Mouse (Mus musculus) CH12.LX (cell line): ENCODE measurements around the gene Gcfc2. TPM values are rescaled to one million over a fixed set of nuclear protein-coding genes. Genes with fewer than 3 reads are reported as not detected.

Source experiments
- DNase-seq: peaks from one replicate; pipeline ENCODE4 v3.0.0-alpha.2; 2013; ENCODE audit errors: extremely low read depth
- H3K27ac ChIP-seq: 2 replicates; pipeline ENCODE4 v1.5.1; 2012; ENCODE audit warnings: low read depth, mild to moderate bottlenecking, control low read depth, moderate library complexity; ENCODE audit not compliant: insufficient read depth
- H3K27me3 ChIP-seq: replicated peaks from 2 replicates; pipeline ENCODE3; 2012; ENCODE audit warnings: inconsistent platforms
- H3K36me3 ChIP-seq, 2 experiments: replicated peaks in 1 of 2; 2 replicates each; pipeline versions ENCODE3 to v1.6.1; 2012; ENCODE audit warnings: inconsistent platforms in 1 of 2, low read length in 1 of 2, mild to moderate bottlenecking in 1 of 2, mixed read lengths in 1 of 2, moderate library complexity in 1 of 2; ENCODE audit not compliant: control insufficient read depth in 1 of 2, insufficient read depth in 1 of 2
- H3K4me1 ChIP-seq, 2 experiments: 2 replicates each; pipeline ENCODE4 v1.6.1; 2012; ENCODE audit warnings: inconsistent platforms in 1 of 2, moderate library complexity in 1 of 2; ENCODE audit not compliant: insufficient read depth in 2 of 2, control insufficient read depth in 1 of 2
- H3K4me2 ChIP-seq: 2 replicates; pipeline ENCODE4 v1.6.1; 2012; ENCODE audit warnings: low read depth, mild to moderate bottlenecking, control low read depth; ENCODE audit not compliant: poor library complexity, insufficient read depth, severe bottlenecking
- H3K4me3 ChIP-seq, 3 experiments: fragments of 150-350 bp in 1 of 3; sonication (generic) in 1 of 3; replicated peaks in 1 of 3; 2 replicates each; pipeline versions ENCODE3 to v1.5.1; 2011 to 2012; ENCODE audit warnings: low read depth in 2 of 3, low read length in 2 of 3, mild to moderate bottlenecking in 2 of 3, moderate library complexity in 2 of 3, control low read depth in 1 of 3, improper control_type of control experiment in 1 of 3, inconsistent platforms in 1 of 3, mixed read lengths in 1 of 3; ENCODE audit not compliant: poor library complexity in 1 of 3
- H3K79me2 ChIP-seq: replicated peaks from 2 replicates; pipeline ENCODE4 v1.6.1; 2012; ENCODE audit warnings: mild to moderate bottlenecking, moderate library complexity; ENCODE audit not compliant: control insufficient read depth, poor library complexity, insufficient read depth, severe bottlenecking; ENCODE audit errors: extremely low read depth
- H3K9ac ChIP-seq: 2 replicates; pipeline ENCODE4 v1.6.1; 2012; ENCODE audit warnings: low read depth, mild to moderate bottlenecking, control low read depth, moderate library complexity; ENCODE audit not compliant: insufficient read depth
- H3K9me3 ChIP-seq: replicated peaks from 2 replicates; pipeline ENCODE3; 2012; ENCODE audit warnings: low read length, inconsistent platforms, mixed read lengths
- BHLHE40 ChIP-seq: IDR thresholded peaks from 2 replicates; pipeline ENCODE4 v1.6.1; 2011; ENCODE audit warnings: mild to moderate bottlenecking, low read depth, low read length, improper control_type of control experiment
- CHD1 ChIP-seq: IDR thresholded peaks from 2 replicates; pipeline ENCODE4 v1.6.1; 2012; ENCODE audit warnings: low read depth, low read length, improper control_type of control experiment, inconsistent platforms
- CTCF ChIP-seq, 2 experiments: IDR thresholded peaks in 1 of 2; conservative IDR thresholded peaks in 1 of 2; 2 replicates each; pipeline ENCODE4 v1.5.1; 2011 to 2012; ENCODE audit warnings: low read depth in 2 of 2, low read length in 2 of 2, improper control_type of control experiment in 1 of 2, inconsistent platforms in 1 of 2, mild to moderate bottlenecking in 1 of 2, moderate library complexity in 1 of 2
- EP300 ChIP-seq: IDR thresholded peaks from 2 replicates; pipeline ENCODE4 v1.6.1; 2011; ENCODE audit warnings: low read length, improper control_type of control experiment
- ETS1 ChIP-seq: conservative IDR thresholded peaks from 2 replicates; pipeline ENCODE4 v1.6.1; 2012; ENCODE audit warnings: low read depth, mild to moderate bottlenecking, inconsistent platforms, low read length, improper control_type of control experiment, moderate library complexity
- GABPA ChIP-seq: IDR thresholded peaks from 2 replicates; pipeline ENCODE4 v1.6.1; 2012; ENCODE audit warnings: low read depth, low read length, improper control_type of control experiment, inconsistent platforms; ENCODE audit not compliant: insufficient replicate concordance
- IRF4 ChIP-seq: IDR thresholded peaks from 2 replicates; pipeline ENCODE4 v1.6.1; 2014; ENCODE audit warnings: low read depth, mild to moderate bottlenecking, inconsistent platforms, low read length, improper control_type of control experiment
- JUN ChIP-seq: IDR thresholded peaks from 2 replicates; pipeline ENCODE4 v1.6.1; 2011; ENCODE audit warnings: low read depth, mild to moderate bottlenecking, low read length, improper control_type of control experiment, moderate library complexity; ENCODE audit not compliant: insufficient read depth
- KAT2A ChIP-seq: IDR thresholded peaks from 2 replicates; pipeline ENCODE4 v1.6.1; 2012; ENCODE audit warnings: low read length, improper control_type of control experiment, inconsistent platforms; ENCODE audit not compliant: insufficient replicate concordance
- MAFK ChIP-seq: IDR thresholded peaks from 2 replicates; pipeline ENCODE4 v1.6.1; 2011; ENCODE audit warnings: low read length, improper control_type of control experiment; ENCODE audit not compliant: insufficient replicate concordance
- MAX ChIP-seq: IDR thresholded peaks from 2 replicates; pipeline ENCODE4 v1.6.1; 2011; ENCODE audit warnings: low read length, improper control_type of control experiment
- NELFE ChIP-seq: IDR thresholded peaks from 2 replicates; pipeline ENCODE4 v1.6.1; 2011; ENCODE audit warnings: low read depth, low read length, improper control_type of control experiment
- NRF1 ChIP-seq: IDR thresholded peaks from 2 replicates; pipeline ENCODE4 v1.6.1; 2014; ENCODE audit warnings: low read depth, mild to moderate bottlenecking, inconsistent platforms, low read length, improper control_type of control experiment, moderate library complexity
- PAX5 ChIP-seq: IDR thresholded peaks from 2 replicates; pipeline ENCODE4 v1.6.1; 2012; ENCODE audit warnings: low read length, inconsistent platforms, mixed read lengths
- POLR2AphosphoS2 ChIP-seq: IDR thresholded peaks from 2 replicates; pipeline ENCODE4 v1.6.1; 2011; ENCODE audit warnings: low read depth, low read length, improper control_type of control experiment
- RAD21 ChIP-seq: IDR thresholded peaks from 2 replicates; pipeline ENCODE4 v1.6.1; 2011; ENCODE audit warnings: low read depth, mild to moderate bottlenecking, low read length, improper control_type of control experiment, moderate library complexity
- RCOR1 ChIP-seq: conservative IDR thresholded peaks from 2 replicates; pipeline ENCODE4 v1.6.1; 2012; ENCODE audit warnings: low read depth, mild to moderate bottlenecking, inconsistent platforms, low read length, improper control_type of control experiment
- SIN3A ChIP-seq: IDR thresholded peaks from 2 replicates; pipeline ENCODE4 v1.6.1; 2012; ENCODE audit warnings: low read length, improper control_type of control experiment, inconsistent platforms
- SMC3 ChIP-seq: IDR thresholded peaks from 2 replicates; pipeline ENCODE4 v1.6.1; 2011; ENCODE audit warnings: low read depth, low read length, improper control_type of control experiment
- TBP ChIP-seq: conservative IDR thresholded peaks from 2 replicates; pipeline ENCODE4 v1.6.1; 2011; ENCODE audit warnings: low read depth, low read length, improper control_type of control experiment
- TCF12 ChIP-seq: IDR thresholded peaks from 2 replicates; pipeline ENCODE4 v1.6.1; 2014; ENCODE audit warnings: low read depth, mild to moderate bottlenecking, inconsistent platforms, low read length, improper control_type of control experiment
- UBTF ChIP-seq: IDR thresholded peaks from 2 replicates; pipeline ENCODE4 v1.6.1; 2012; ENCODE audit warnings: low read depth, mild to moderate bottlenecking, inconsistent platforms, low read length, improper control_type of control experiment, moderate library complexity
- USF1 ChIP-seq: IDR thresholded peaks from 2 replicates; pipeline ENCODE4 v1.6.1; 2014; ENCODE audit warnings: low read depth, mild to moderate bottlenecking, inconsistent platforms, low read length, improper control_type of control experiment
- ZKSCAN1 ChIP-seq: IDR thresholded peaks from 2 replicates; pipeline ENCODE4 v1.6.1; 2012; ENCODE audit warnings: low read depth, inconsistent platforms, low read length, improper control_type of control experiment, borderline replicate concordance
- dilution Hi-C: fragments of 300-500 bp; cut with MboI; formaldehyde crosslinking; loops from 2 replicates; pipeline ENCODE4 v1.14.3; 2020; ENCODE audit warnings: low sequenced_read_pairs; ENCODE audit not compliant: extremely low pct_unique_long_range_greater_than_20kb, extremely low pct_ligation_motif_present
- in situ Hi-C: fragments of 300-500 bp; cut with MboI; formaldehyde crosslinking; loops from 3 replicates; pipeline ENCODE4 v1.14.3; 2019; ENCODE audit warnings: low sequenced_read_pairs, low pct_ligation_motif_present, low pct_unique_long_range_greater_than_20kb, mixed read lengths
- polyA plus RNA-seq: library from polyadenylated mRNA; unstranded; fragments of >175 nt; gene quantifications from 2 replicates; pipeline ENCODE4 v1.2.1, GENCODE M21; 2012; ENCODE audit warnings: low read depth; ENCODE audit not compliant: insufficient read length
- total RNA-seq, 2 experiments: library from RNA; depleted of rRNA; stranded (reverse); fragments of 300-350 nt in 1 of 2; fragments of >200 nt in 1 of 2; gene quantifications; 2 replicates each; pipeline ENCODE4 v1.2.3; 2012 to 2014

The Gcfc2 gene
- total and polyA plus RNA-seq, 3 experiments: 11.3 to 15.4 (median 14.6) TPM

GRCm38 (mm10) chr6:81910302-81910855, 13.1 kb upstream of the Gcfc2 start:
- Histone ChIP-seq H3K9ac (no peak overlapping the region), H3K9me3 (peaks cover 2% of the 10 kb centered on the region), H3K4me3 (no peak overlapping the region), H3K27ac (no peak overlapping the region), H3K79me2 (no peaks in the 10 kb centered on the region), H3K27me3 (peaks cover 9% of the 10 kb centered on the region), H3K4me2 (no peak overlapping the region), H3K36me3 (no peaks in the 10 kb centered on the region), H3K4me1 (no peaks in the 10 kb centered on the region)
- TF ChIP-seq JUN: no peak
- no peak for TF ChIP-seq IRF4
- no peak for TF ChIP-seq KAT2A
- TF ChIP-seq SIN3A: no peak
- TF ChIP-seq TCF12: no peak
- no peak for TF ChIP-seq EP300
- no peak for TF ChIP-seq GABPA
- peak; percentile 26 for TF ChIP-seq RAD21
- TF ChIP-seq PAX5: no peak
- TF ChIP-seq CHD1: no peak
- no peak for TF ChIP-seq USF1
- TF ChIP-seq POLR2AphosphoS2: no peak
- TF ChIP-seq NELFE: no peak
- peak in 1 of 2 experiments; percentile 30; a peak in 2 of 4 replicates for TF ChIP-seq CTCF (conservative IDR thresholded peaks at IDR 0.05 in 1 of 2, IDR thresholded peaks at IDR 0.05 in 1 of 2; ENCODE audit: low read depth in 2 of 2, low read length in 2 of 2)
- no peak for TF ChIP-seq UBTF
- dilution Hi-C loops: no loop called here
- in situ Hi-C loops: no loop called here
- no peak for DNase-seq

GRCm38 (mm10) chr6:81911244-81911643, 12.2 kb upstream of the Gcfc2 start:
- H3K36me3 ChIP-seq: no peaks in the 10 kb centered on the region

More at GRCm38 (mm10) chr6:81911244-81911643, 12.2 kb upstream of the Gcfc2 start:
- dilution Hi-C loops: no loop called here
- DNase-seq: no peak
- H3K4me2 ChIP-seq: no peak overlapping the region
- H3K9ac ChIP-seq: no peak overlapping the region
- no peaks in the 10 kb centered on the region for H3K4me1 ChIP-seq
- peaks cover 2% of the 10 kb centered on the region for H3K9me3 ChIP-seq
- TF ChIP-seq CHD1 (no peak), UBTF (no peak), TBP (no peak), NRF1 (no peak), KAT2A (no peak), BHLHE40 (no peak), MAFK (no peak), SMC3 (no peak), ETS1 (no peak), SIN3A (no peak), MAX (no peak), RCOR1 (no peak), ZKSCAN1 (no peak), PAX5 (no peak)
- H3K27me3 ChIP-seq: peaks cover 10% of the 10 kb centered on the region
- no peaks in the 10 kb centered on the region for H3K79me2 ChIP-seq
- no peak overlapping the region for H3K27ac ChIP-seq
- in situ Hi-C loops: no loop called here
- no peak overlapping the region for H3K4me3 ChIP-seq
